Mouse (Mus musculus) adrenal gland, adult 2 months (tissue): ENCODE data around the gene Tbx2. TPM values are rescaled to one million over a fixed set of nuclear protein-coding genes. Genes with fewer than 3 reads are reported as not detected.

Experiments
- DNase-seq: peaks from one replicate; pipeline ENCODE4 v3.0.0; 2021
- polyA plus RNA-seq: library from polyadenylated mRNA; depleted of rRNA; stranded (reverse); fragments of >200 nt; gene quantifications from 2 replicates; pipeline ENCODE4 v1.2.3, GENCODE M21; 2012
- total RNA-seq, 2 experiments: library from RNA; stranded (reverse); gene quantifications; 2 replicates each; pipeline ENCODE4 v1.2.3; 2021

Gene Tbx2
- total and polyA plus RNA-seq, 3 experiments = 16.8 to 54.5 (median 29.0) TPM

DNA sequence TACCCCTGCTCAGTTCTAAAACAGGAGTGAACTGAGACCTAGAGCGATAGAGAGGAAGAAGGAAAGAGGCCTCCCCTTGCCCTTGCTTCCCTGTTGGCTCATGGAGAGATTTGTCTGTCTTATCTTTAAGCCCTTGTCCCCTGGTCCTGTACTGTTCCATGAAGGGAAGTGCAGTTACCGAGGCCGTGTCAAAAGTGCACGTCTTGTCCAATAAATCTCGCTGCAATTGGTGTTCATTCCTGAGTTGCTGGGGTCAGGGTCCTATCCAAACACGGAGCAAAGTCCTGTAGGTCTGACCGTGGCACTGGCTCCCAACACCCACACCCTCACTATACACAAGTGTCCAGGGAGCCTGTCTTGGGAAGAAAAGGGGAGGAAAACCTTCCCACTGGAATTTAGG is 6.5 kb upstream of the Tbx2 start:
- DNase-seq = peak; percentile 62

DNA sequence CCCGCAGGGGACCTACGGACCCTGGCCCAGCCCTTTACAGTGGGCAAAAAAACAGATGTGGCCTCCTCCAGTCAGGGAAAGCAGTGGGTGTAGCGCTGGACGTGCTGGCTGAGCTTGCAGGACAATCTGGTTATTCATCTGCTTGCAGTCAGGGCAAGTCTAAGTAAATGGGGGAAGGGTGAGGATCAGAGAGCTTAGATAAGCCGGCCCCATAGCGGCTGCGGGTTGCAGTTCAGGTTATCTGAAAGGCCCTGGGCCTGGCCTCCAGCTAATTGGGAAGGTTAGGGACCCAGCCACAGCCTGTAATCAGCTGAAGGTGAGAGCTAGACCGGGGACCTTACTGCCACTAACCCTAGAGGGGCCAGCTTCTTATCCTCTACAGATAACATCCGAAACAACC is 5.0 kb upstream of the Tbx2 start:
- peak; percentile 54 for DNase-seq

DNA sequence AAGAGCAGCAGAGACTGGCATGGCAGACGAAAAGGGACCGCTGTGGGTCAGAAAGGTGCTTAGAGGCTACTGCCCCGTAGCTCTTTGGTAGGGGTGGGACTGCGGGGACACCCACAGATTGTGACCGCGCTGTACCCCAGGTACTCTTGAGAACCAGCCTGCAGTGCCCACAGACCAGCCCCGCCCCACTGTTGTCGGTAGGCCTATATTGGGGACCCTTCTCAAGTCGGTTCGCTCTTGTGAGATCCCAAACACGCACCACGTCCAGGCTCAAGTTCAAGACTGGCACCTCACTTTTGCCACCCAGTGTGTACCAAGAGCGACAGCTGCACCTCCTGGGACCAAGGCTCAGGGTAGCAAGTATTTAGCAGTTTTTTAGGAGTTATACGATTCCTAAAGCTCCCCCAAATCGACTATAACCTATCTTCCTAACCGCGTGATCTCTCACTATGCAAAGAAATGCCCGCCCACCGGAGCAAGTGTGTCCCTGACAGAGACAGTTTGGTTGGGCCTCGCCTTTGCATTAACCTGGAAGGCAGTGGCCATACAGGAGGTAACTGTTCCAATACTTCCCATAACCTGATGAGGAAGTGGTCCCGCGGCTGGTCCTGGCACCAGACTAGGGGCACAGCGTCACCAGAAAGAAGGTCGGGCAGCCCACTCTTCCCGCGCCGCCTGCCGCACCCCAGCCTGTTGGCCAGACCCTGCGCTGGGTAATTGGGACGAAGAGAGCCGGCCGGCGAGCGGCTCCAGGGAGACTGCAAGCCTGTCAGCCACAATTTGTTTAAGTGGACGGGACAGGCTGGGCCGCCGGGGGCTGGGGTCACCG is 3.4 kb upstream of the Tbx2 start:
- no peak for DNase-seq

DNA sequence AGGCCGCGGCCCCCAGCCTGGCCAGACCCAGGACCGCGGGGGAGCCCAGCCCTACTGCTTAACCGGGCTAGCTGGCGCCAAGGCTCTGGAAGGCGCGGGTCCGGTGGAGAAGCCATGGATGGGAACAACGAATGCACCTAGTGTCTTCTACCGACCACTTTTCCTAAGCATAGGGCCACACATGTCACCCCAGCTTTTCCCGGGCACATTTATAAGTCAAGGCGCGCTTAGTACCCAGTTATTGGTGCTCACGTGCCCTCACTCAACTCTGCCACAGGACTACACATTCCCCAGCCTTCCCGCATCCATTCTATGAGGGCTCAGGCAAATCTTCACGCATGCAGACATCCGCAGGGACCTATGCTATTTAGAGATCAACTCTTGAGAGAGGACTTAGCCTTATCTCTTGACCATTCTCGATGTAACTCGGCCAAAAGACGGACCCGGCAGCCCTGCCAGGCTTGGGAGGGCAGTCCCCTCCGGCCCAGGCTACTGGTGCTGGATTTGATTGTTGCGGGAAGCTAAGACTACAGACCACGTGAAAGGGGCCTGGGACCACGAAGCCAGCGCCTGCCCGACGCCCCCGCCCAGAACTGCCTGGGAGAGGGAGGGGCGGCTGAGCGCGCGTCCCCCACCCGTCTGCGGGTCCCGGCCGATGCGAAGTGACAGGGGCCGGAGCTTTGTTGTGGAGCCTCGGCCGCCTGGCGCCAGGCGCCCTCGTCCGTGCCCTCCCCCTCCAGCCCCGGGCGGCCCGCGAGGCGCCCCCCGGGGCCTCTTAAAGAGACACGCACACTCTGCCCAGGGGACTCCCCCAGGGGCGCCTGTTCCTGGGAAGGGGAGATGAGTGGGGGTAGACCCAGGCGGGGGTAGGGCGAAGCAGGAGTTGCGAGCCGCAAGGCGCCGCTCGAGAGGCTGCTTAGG is 2.6 kb upstream of the Tbx2 start:
- peak; percentile 46 for DNase-seq

DNA sequence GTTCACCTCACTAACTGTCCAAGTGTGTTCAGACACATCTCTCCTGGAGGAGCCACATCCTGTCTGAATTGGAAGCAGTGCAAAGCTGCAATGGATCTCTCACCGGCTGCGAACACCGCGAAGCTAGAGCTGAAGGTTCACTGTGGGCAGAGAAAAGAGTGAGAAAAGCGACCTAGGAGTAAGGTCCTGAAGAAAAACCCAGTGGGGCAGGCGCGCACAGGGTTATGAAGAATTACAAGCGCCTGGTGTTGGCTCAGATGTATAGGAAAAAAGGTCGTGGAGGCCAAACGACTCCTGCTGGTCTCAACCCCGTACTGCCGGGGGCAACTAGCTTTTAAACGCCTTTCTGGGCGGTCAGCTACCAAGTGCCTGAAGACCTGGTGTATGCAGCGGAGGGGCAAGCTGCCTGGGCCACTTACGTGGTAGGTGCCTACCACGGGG is 1.4 kb upstream of the Tbx2 start:
- DNase-seq = peak; percentile 41

DNA sequence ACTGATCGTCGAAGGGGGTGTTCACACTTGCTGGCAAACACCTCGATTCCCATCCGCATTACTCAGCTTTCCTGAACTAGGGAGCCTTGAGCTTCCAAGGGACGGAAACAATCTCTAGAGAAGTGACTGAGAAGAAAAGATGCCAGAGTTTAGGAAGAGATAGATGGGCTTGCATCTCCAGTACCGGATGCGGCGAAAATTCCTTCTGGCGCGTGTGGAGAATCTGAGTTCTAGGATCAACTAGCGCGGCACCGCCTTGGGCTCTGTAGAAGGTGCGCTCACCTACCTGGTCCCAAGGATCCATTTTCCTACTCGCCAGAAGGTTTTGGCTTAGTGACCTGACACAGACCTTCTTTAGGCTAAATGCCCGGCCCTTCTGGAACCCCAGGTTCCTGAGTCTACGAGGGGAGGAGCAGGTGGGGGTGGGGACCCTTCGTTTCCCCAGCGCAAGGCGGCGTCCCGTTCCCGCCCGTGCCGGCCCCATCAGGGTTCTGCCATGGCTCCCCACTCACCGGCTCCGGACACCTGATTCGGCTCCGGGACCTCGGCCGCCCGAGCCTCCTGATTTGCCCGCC is 608 bp upstream of the Tbx2 start:
- peak; percentile 52 for DNase-seq

DNA sequence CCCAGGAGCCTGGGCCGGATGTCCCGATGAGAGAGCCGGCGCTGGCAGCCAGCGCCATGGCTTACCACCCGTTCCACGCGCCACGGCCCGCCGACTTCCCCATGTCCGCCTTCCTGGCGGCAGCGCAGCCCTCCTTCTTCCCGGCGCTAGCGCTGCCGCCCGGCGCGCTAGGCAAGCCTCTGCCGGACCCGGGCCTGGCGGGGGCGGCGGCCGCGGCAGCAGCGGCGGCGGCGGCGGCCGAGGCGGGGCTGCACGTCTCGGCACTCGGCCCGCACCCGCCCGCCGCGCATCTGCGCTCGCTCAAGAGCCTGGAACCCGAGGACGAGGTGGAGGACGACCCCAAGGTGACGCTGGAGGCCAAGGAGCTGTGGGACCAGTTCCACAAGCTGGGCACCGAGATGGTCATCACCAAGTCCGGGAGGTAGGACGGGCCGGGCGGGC is 750 bp downstream of the Tbx2 start:
- DNase-seq = peak; percentile 66

DNA sequence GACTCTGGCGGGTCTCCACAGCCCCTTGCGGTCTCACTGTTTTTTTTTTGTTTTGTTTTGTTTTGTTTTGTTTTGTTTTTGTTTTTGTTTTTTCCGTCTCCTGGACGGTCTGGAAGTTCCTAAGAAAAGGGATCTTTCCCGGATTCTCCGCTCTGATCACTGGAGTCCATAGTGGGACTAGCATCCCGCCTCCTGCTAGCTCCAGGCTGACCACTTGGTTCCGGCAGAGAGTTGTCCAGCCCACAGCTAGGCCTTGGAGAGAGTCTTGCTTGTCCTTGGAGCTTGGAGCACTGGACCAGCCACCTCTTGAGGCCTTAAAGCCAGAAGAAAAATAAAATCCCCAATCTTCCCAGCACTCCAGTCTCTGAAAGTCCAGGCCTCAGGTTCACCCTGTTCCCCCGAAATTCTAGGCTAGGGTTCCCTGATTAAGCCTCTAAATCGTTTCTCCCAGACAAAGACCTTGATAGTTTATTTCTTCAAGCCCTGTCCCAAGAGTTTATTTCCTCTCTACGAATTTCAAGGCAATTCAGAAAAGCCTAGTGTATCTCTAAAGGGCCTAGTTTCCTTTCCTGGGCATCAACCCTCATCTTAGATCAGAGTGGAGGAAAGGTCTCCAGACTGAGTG is 1.5 kb downstream of the Tbx2 start:
- DNase-seq = peak; percentile 66

DNA sequence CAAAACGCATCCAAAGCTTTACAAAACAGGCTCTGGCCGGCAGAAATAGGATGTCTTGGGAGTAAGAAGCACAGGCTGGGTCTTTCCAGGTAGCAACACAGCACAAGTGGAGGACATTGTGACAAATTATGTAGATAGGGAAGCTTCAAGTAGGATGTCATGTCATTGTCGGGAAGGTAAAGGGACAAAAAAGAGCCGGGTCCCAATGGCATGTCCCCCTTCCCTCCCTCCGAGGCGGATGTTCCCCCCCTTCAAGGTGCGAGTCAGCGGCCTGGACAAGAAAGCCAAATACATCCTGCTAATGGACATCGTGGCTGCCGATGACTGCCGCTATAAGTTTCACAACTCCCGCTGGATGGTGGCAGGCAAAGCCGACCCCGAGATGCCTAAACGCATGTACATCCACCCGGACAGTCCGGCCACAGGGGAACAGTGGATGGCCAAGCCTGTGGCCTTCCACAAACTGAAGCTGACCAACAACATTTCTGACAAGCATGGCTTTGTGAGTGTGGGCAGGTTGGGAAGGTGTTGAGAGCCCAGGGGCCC is 2.1 kb downstream of the Tbx2 start:
- DNase-seq = peak; percentile 53

DNA sequence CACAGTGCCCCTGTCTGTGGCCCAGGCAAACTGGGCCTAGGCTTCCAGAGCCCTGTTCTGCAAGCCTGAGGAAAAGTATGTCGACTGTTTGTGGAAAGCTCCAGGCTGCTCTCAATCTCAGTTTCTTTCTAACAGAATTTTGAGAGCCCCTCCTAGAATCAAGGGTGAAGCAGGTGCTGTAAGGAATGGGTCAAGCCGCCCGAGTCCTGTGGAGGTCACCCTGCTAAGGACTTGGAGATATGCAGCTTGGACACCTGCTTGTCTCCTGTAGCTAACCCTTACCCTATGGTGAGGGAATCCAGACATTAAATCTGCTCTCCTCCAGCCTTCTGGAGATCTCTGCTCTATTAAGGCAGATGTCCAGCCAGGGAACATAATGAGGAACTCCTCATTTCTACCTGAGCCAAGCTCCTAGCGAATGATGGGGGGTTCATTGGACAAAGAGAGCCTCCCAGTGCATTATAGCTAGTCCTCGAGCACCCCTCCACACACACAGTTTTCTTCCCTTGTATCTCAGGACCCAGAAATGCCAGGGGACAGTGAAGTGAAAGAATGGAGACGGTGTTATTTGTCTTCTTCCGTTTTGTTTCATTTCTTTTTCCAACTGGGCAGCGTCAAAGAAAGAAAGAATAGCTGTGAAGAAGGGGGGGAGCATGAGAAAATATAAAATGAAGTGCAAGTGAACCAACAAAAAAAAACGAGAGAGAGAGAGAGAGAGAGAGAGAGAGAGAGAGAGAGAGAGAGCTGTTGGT is 2.8 kb downstream of the Tbx2 start:
- DNase-seq = peak; percentile 41

DNA sequence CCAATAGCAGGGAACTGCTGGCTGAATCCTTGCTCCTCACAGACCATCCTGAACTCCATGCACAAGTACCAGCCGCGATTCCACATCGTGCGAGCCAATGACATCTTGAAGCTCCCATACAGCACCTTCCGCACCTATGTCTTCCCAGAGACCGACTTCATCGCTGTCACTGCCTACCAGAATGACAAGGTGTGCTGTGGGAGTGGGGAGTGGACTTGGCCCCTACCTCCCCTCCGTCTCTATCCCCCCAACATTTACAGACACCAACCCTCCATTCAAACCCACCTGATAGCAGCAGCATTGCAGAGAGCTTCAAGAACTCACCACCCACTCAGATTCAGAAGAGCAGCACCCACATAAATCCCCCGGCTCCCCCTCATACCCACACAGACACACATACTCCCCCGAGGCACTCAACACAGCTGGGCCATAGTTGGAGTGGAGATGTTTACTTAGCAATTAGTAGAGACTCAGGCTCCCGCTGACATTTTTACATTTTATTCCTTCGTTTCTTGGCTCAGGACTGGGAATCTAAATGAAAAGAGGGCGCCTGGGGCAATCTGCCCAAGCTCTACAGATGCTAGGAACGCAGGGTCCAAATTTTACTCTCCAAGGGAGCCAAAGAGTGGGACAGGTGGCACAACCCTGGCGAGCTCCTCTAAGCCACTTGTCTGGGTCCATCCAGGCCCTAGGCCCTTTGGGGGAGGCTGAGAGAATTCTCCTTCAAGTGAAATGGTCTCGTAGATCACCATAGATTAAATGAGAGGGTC is 3.6 kb downstream of the Tbx2 start:
- DNase-seq = peak; percentile 41

DNA sequence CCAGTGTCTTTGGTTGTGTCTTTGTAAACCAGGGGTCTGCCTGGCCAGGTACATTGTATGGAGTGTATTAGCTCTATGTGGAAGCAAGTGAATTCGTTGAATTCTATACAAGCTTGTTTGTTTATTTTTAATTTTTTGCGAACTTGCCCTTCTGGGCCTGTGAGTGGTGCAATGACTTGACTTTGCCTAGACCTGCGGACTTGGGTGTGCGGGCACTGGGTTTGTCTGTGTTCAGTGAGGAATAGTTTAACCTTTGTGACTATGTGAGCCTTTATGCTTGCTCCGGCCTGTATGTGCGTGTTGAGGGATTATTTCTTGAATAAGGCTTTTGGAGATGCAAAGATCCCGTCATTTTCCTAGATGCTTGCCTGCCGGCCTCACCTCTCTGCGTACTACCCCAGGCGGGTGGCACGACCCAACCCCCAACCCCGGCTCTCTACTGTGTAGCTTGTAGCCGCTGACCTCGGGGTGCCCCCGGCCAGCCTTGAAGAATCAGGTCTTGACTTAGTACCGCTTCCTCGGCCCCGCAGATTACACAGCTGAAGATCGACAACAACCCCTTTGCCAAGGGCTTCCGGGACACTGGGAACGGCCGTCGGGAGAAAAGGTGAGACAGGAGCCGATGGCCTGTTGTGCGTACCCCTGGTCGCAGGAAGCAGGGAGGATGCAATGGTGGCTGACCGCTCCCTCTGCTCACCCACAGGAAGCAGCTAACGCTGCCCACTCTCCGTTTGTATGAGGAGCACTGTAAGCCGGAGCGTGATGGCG is 4.4 kb downstream of the Tbx2 start:
- DNase-seq = peak; percentile 64

DNA sequence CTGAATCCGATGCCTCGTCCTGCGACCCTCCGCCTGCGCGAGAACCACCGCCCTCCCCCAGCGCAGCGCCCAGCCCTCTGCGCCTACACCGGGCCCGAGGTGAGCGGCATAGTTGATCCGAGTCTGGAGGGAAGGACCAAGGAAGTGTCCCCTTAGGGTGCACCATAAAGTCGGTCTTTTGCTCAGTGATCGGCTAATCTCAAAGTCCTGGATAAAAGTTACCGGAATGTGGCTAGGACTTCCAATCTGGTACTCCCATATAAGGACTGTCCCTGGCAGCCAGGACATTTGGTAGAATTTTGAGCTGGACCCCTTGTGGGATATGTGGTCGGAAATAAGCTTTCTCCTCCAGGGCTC is 4.9 kb downstream of the Tbx2 start:
- DNase-seq = no peak

DNA sequence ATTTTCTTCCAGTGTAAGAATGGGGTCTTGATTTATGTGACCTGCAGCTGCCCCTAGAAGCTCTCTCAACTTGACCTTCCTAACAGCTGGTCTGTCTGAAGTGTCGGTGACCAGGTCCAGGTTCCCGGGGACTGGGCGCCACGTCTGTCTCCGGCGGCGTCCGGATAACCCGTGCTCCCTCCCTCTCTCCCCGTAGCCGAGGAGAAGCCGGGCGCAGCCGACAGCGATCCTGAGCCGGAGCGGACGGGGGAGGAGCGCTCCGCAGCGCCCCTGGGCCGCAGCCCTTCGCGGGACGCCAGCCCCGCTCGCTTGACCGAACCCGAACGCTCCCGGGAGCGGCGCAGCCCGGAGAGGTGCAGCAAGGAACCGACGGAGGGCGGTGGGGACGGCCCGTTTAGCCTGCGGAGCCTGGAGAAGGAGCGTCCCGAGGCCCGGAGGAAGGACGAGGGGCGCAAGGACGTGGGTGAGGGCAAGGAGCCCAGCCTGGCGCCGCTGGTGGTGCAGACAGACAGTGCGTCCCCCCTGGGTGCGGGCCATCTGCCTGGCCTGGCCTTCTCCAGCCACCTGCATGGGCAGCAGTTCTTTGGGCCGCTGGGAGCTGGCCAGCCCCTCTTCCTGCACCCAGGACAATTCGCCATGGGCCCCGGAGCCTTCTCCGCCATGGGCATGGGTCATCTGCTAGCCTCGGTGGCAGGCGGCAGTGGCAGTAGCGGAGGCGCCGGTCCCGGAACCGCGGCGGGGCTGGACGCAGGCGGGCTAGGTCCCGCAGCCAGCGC is 5.5 kb downstream of the Tbx2 start:
- peak; percentile 72 for DNase-seq

DNA sequence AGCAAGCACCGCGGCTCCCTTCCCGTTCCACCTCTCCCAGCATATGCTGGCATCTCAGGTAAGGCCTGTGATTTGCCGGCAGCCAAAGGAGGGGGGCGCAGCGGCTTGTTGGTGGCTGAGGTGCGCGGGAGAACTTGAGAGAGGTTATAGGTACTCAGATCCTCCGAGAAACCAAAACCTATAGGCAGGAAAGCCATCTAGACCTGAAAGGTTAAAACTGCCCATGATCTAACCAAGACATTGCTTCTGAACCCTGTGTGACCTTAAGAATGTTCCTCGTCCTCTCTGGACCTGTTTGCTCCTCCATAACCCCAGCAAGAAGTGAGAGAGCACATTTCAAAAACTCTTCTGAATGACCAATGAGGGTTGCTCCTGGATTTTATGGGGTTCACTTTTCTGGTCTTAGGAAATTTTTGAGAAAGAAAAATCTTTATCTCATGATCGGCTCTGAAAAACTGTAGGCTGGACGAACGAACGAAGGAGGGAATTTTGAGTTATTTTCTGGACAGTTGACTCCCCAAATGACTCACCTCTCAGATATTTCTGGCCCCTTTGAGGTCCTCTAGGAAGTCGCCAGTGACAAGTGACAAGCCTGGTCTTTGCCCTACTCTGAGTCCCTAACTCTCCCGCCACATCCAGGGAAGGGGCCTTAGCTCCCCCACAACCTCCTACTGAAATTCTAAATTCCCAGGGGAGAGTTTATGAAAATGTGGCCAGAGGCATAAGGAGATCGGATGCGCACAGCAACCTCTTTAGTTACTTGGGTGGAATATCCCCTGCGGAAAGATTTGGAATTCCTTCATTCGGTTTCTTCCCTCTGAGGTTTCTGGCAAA is 6.3 kb downstream of the Tbx2 start:
- DNase-seq = peak; percentile 50

DNA sequence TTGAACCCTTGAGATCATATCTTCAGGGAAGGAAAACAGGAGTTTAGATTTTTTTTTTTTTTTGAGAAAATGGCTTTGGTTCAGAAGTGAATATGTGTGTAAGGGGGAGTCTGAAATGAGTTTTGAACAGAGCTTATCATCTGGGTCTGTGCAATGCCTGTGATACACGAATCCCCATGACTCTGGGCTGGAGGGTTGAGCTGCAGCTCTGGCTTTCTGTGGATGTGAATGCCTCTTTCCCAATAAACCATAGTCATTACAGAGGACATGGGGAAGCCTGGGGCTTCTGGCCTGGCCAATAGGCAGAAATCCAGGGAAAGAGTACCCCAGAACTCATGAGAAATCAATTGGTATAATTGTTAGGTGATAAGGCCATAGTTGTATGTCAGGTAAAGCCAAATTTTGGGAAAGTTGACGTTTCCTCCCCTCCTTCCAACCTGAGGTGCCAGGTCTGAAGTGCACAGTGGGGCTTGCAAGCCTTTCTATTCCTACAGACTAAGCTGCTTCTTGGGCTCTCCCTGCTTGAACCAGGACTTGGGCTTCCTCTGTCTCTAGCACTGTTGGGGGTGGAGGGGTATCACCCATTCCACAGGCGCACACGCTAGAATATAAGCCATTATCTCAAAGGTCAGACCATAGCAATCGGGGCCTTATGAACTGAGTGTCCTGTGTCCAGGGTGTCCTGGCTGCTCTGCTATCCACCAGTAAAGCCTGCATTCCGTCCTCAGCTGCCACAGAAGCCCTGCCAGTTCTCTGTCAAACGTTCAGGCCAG is 7.1 kb downstream of the Tbx2 start:
- peak; percentile 27 for DNase-seq
